Mouse (Mus musculus): Measurements from ENCODE around the gene Strip2.

DNA sequence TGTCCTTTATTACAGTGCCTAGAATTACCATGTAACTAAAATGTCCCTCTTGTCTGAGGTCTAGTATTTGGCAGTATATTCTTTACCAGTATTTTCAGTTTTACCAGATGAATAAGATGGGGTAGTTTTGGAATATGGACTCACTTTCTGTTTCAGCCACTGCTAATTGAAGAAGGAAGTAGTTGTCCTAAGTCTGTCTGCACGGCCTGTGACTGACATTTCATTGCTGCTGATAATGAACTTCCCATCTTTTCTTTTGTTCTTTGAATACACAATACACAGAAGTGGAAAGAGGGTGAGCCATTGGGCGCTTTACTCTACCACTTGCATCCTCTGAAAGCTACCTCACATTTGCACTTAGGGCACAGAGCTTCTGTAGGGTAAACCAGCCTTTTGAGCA, 14.6 kb upstream of the Strip2 start:
- TF ChIP-seq POLR2A (IDR thresholded peaks at IDR 0.05; ENCODE audit: low read depth, low read length) (no peak), USF1 (IDR thresholded peaks at IDR 0.05; ENCODE audit: low read depth, low read length) (no peak), USF2 (conservative IDR thresholded peaks at IDR 0.05; ENCODE audit: low read depth, low read length) (no peak), CTCF (conservative IDR thresholded peaks at IDR 0.05 in 1 of 2, IDR thresholded peaks at IDR 0.05 in 1 of 2; ENCODE audit: low read depth in 2 of 2, low read length in 2 of 2) (no peak), E2F4 (IDR thresholded peaks at IDR 0.05; ENCODE audit: insufficient replicate concordance, low read depth, low read length) (no peak), MYC (IDR thresholded peaks at IDR 0.05; ENCODE audit: low read depth, low read length) (no peak), KAT2A (IDR thresholded peaks at IDR 0.05; ENCODE audit: insufficient replicate concordance, low read length) (no peak), ZC3H11A (IDR thresholded peaks at IDR 0.05; ENCODE audit: low read depth, low read length) (no peak)
